Mouse (Mus musculus) telencephalon, adult 2 months (tissue): ENCODE results near the gene Ceacam2.
"Not testable (repeated sequence)": the region's sequence is repeated elsewhere in the genome, so short reads cannot be mapped to it uniquely, and the experiment has no call there.

Experiments
- DNase-seq: peaks from one replicate; pipeline ENCODE4 v3.0.0-alpha.2; 2011; ENCODE audit warnings: low read depth, low spot score

The Ceacam2 gene

DNA sequence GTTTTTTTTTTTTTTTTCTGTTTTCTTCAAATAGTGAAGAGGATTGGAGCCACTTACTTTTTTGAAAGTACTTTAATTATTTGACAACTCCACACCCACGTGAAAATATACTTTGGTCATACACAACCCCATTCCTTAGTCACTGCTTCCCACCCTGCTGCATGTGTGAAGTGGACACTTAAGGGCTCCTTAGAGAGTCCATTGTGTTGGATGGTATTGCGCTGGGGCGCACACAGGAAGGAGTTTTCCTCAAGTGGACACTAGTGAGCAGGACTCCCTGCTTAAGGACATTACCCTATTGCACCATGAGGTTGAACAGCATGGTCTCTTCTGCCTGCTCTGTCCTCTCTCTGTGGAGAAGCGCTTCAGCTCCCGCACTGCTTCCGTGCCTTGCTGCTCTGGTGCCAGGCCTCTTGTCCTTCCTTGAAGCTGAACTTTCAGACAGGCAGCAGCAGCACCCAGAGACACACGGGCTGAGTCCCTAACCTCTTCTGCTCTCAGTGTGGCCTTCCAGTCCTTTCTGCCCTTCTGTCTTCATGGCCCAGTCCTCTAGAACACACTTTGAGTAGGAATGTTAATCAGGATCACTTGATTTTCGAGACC is 56.4 kb downstream of the Ceacam2 start:
- no peak for DNase-seq

DNA sequence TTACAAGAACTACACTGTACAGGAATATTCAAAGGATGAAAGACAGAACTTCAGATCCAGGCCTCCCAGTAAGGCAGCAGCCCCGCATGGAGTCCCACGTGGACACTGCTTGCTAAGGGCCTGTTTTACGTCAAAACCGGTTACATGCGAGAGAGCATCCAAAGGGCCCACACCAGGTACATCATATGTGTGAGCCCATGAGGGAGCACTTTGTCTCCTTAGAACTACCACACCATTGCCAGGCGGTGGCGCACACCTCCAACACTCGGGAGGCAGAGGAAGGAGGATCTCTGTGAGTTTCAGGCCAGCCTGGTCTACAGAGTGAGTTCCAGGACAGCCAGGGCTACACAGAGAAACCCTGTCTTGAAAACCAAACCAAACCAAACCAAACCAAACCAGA is 58.9 kb downstream of the Ceacam2 start:
- DNase-seq, result not testable (repeated sequence)

- no peak for DNase-seq
Observed at GRCm38 (mm10) chr7:25479440-25479839, 60.2 kb downstream of the Ceacam2 start.

GRCm38 (mm10) chr7:25477752-25478093 is 61.9 kb downstream of the Ceacam2 start:
- DNase-seq, result not testable (repeated sequence)

- peak; percentile 11 for DNase-seq
Observed at GRCm38 (mm10) chr7:25477091-25477751, 62.4 kb downstream of the Ceacam2 start, which contains the start of gene Ceacam1. Ceacam1 (minus strand) TSS chr7:25477603.

- DNase-seq, result not testable (repeated sequence)
Observed at GRCm38 (mm10) chr7:25471821-25472220, 67.8 kb downstream of the Ceacam2 start.
